Comparison of ENCODE assay signal across 9 mouse cellular contexts in genomic region chr12:32637400-32638100, GRCm38 (mm10).
A peak's percentile ranks its signal among the peaks of the same experiment; 100 is the strongest.
DNase-seq lines count a peak whose midpoint lies in the region; ATAC-seq lines count a peak whose summit lies in the region.
"Had no signal": no experiment of that assay in that cellular context is flagged by ENCODE, and none has a peak within 500 bp of the region (broad histone marks: within the 10 kb centered on the region; RNA-seq: fewer than 3 reads in every experiment).

No protein-coding gene starts in this region.

- H3K9me3 ChIP-seq in hindbrain, embryonic 15.5 days: no peaks in the 10 kb centered on the region

- H3K27ac ChIP-seq in hindbrain, embryonic 15.5 days (replicated peaks): no peak overlapping the region

- peak; percentile 72 for ATAC-seq in common myeloid progenitor, adult 5-6 weeks (replicated peaks; ENCODE audit: low read depth, poor library complexity, severe bottlenecking)
- ATAC-seq in hindbrain, embryonic 15.5 days (ENCODE audit: low FRiP score, low read depth): no peak
- ATAC-seq in megakaryocyte progenitor cell, adult 5-6 weeks (replicated peaks; ENCODE audit: poor library complexity): peak; percentile 65

- H3K4me3 ChIP-seq in hindbrain, embryonic 15.5 days: no peak overlapping the region
- H3K4me3 ChIP-seq: erythroblast, embryonic 14.5 days had no signal

- DNase-seq in left cerebral cortex, adult 18-20 months (ENCODE audit: low spot score in 2 of 2): peak; percentile 3 to 13
- no peak for DNase-seq in left cerebral cortex, adult 8-10 months (ENCODE audit: low spot score in 2 of 2)
- DNase-seq in MN1 (ENCODE audit: low spot score): peak; percentile 56
- peak; percentile 6 for DNase-seq in thymus, postnatal 25 days
- DNase-seq in adrenal gland, postnatal 14 days: no peak

- no peak overlapping the region for H3K9ac ChIP-seq in hindbrain, embryonic 15.5 days

- H3K4me1 ChIP-seq in hindbrain, embryonic 15.5 days (replicated peaks): peaks cover 2% of the 10 kb centered on the region; the same call in 1 of the 2 replicates

- WGBS in hindbrain, embryonic 15.5 days: 3% methylated on average over 8 of the region's 8 CpGs

- H3K36me3 ChIP-seq in hindbrain, embryonic 15.5 days: no peaks in the 10 kb centered on the region

- H3K4me2 ChIP-seq in hindbrain, embryonic 15.5 days: peak overlapping the region; percentile 26; the same call in 1 of the 2 replicates

- H3K27me3 ChIP-seq in hindbrain, embryonic 15.5 days: no peaks in the 10 kb centered on the region

Comparison
In these comparisons a context has a peak if more than half of its experiments do, and no peak if none do; other contexts are left out.
1. DNase-seq: peak in left cerebral cortex, adult 18-20 months (2 of 2), MN1 (single experiment) and thymus, postnatal 25 days (single experiment); none in left cerebral cortex, adult 8-10 months (0 of 2) and adrenal gland, postnatal 14 days (single experiment).